Mouse (Mus musculus) ES-E14 (cell line): ENCODE measurements around the gene Ttll12.

Experiments used
- CHD2 ChIP-seq: IDR thresholded peaks from 2 replicates; pipeline ENCODE4 v1.6.1; 2014; ENCODE audit warnings: mild to moderate bottlenecking, low read depth, low read length, inconsistent platforms
- HCFC1 ChIP-seq: IDR thresholded peaks from 2 replicates; pipeline ENCODE4 v1.6.1; 2012; ENCODE audit warnings: low read length, inconsistent platforms, borderline replicate concordance; ENCODE audit not compliant: insufficient read depth
- MAFK ChIP-seq: IDR thresholded peaks from 2 replicates; pipeline ENCODE4 v1.6.1; 2014; ENCODE audit warnings: mild to moderate bottlenecking, low read depth, low read length, inconsistent platforms; ENCODE audit not compliant: insufficient read depth
- ZNF384 ChIP-seq: IDR thresholded peaks from 2 replicates; pipeline ENCODE4 v1.6.1; 2012; ENCODE audit warnings: low read depth, low read length, inconsistent platforms

DNA sequence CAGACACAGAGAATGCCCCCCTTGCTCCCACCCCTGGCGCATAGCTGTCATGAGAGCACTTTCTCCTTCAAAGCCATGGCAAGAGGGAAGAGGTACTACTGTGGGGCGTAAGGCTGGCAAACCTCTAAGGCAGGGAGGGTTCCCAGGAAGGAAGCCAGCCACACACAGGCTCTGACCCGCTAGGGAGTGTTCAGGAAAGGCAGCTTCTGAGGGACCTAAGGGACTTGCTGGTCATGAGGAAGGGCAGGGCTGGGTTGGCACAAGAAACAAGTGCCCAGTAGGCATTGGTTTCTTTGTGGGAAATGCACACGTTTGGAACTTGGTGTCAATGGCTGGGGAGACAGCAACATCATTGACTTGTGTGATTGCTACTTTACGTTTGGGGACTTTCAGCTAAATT is 29.0 kb downstream of the Ttll12 start:
- TF ChIP-seq MAFK (no peak), HCFC1 (no peak), ZNF384 (no peak), CHD2 (no peak)
